Mouse (Mus musculus) midbrain, embryonic 12.5 days (tissue): Measurements from ENCODE around the gene Srp68. TPM values are rescaled to one million over a fixed set of nuclear protein-coding genes. Genes with fewer than 3 reads are reported as not detected.

Experiments used
- ATAC-seq: fragments of 200-750 bp; cut with Nextera tagmentation; 2 replicates; pipeline ENCODE4 v1.8.0; 2017; ENCODE audit warnings: low read depth, moderate TSS enrichment, moderate library complexity; ENCODE audit not compliant: low FRiP score
- H3K27ac ChIP-seq: fragments of 300-500 bp; sonication (generic); replicated peaks from 2 replicates; pipeline ENCODE4 v1.5.1; 2016; ENCODE audit warnings: mild to moderate bottlenecking
- H3K27me3 ChIP-seq: fragments of 300-500 bp; sonication (generic); 2 replicates; pipeline ENCODE4 v1.6.1; 2016; ENCODE audit warnings: mild to moderate bottlenecking
- H3K36me3 ChIP-seq: fragments of 300-500 bp; sonication (generic); 2 replicates; pipeline ENCODE4 v1.6.1; 2016
- H3K4me1 ChIP-seq: fragments of 300-500 bp; sonication (generic); 2 replicates; pipeline ENCODE4 v1.6.1; 2016
- H3K4me2 ChIP-seq: fragments of 300-500 bp; sonication (generic); replicated peaks from 2 replicates; pipeline ENCODE4 v1.6.1; 2016; ENCODE audit warnings: mild to moderate bottlenecking, moderate library complexity
- H3K4me3 ChIP-seq: fragments of 300-500 bp; sonication (generic); 2 replicates; pipeline ENCODE4 v1.5.1; 2016; ENCODE audit warnings: mild to moderate bottlenecking
- H3K9ac ChIP-seq: fragments of 300-500 bp; sonication (generic); replicated peaks from 2 replicates; pipeline ENCODE4 v1.6.1; 2016; ENCODE audit warnings: mild to moderate bottlenecking, moderate library complexity
- H3K9me3 ChIP-seq: fragments of 300-500 bp; sonication (generic); 2 replicates; pipeline ENCODE4 v1.6.1; 2016; ENCODE audit warnings: mild to moderate bottlenecking
- WGBS: fragments of 180-500 bp; shearing (Covaris S2); methylation state at CpG from one replicate; pipeline ENCODE4 v1.1.7; 2016; 5-methylcytosine and 5-hydroxymethylcytosine counted together
- polyA plus RNA-seq: library from polyadenylated mRNA; unstranded; fragments of >200 nt; fragmentation: Nextera tagmentation; extraction: Ambion mirVana; gene quantifications from 2 replicates; pipeline ENCODE4 v1.2.1, GENCODE M21; 2016

Gene Srp68
- polyA plus RNA-seq, 1 experiment from 2014 or later: 84.2 TPM

GRCm38 (mm10) chr11:116197584-116197906 is 76.5 kb downstream of the Srp68 start:
- WGBS: 95% methylated on average over 6 of the region's 6 CpGs
- Histone ChIP-seq H3K4me3 (no peak overlapping the region), H3K9ac (no peak overlapping the region), H3K4me1 (peaks cover 13% of the 10 kb centered on the region), H3K9me3 (no peaks in the 10 kb centered on the region), H3K36me3 (peaks cover 11% of the 10 kb centered on the region; the same call in 1 of the 2 replicates), H3K4me2 (peak overlapping the region; percentile 78), H3K27me3 (no peaks in the 10 kb centered on the region), H3K27ac (no peak overlapping the region)
- ATAC-seq: no peak

- no peak overlapping the region for H3K27ac ChIP-seq
- H3K4me1 ChIP-seq: peaks cover 13% of the 10 kb centered on the region
- no peak overlapping the region for H3K9ac ChIP-seq
- H3K36me3 ChIP-seq: peaks cover 10% of the 10 kb centered on the region; the same call in 1 of the 2 replicates
- no peak for ATAC-seq
- no peak overlapping the region for H3K4me3 ChIP-seq
- H3K4me2 ChIP-seq: peak overlapping the region; percentile 78
- no peaks in the 10 kb centered on the region for H3K9me3 ChIP-seq
- 94% methylated on average over 18 of the region's 18 CpGs for WGBS
- no peaks in the 10 kb centered on the region for H3K27me3 ChIP-seq
Observed at GRCm38 (mm10) chr11:116196866-116197583, 77.0 kb downstream of the Srp68 start.

- no peak overlapping the region for H3K4me3 ChIP-seq
- peaks cover 10% of the 10 kb centered on the region; the same call in 1 of the 2 replicates for H3K36me3 ChIP-seq
- WGBS: 89% methylated on average over 3 of the region's 3 CpGs
- no peak for ATAC-seq
- H3K9ac ChIP-seq: no peak overlapping the region
- H3K27ac ChIP-seq: no peak overlapping the region
- H3K4me1 ChIP-seq: peaks cover 13% of the 10 kb centered on the region
- no peak overlapping the region for H3K4me2 ChIP-seq
- H3K9me3 ChIP-seq: no peaks in the 10 kb centered on the region
- H3K27me3 ChIP-seq: no peaks in the 10 kb centered on the region
Observed at GRCm38 (mm10) chr11:116196336-116196735, 77.7 kb downstream of the Srp68 start.

GRCm38 (mm10) chr11:116195252-116195651 is 78.8 kb downstream of the Srp68 start:
- Histone ChIP-seq H3K27me3 (no peaks in the 10 kb centered on the region), H3K4me3 (no peak overlapping the region), H3K4me2 (no peak overlapping the region), H3K27ac (no peak overlapping the region), H3K4me1 (peaks cover 13% of the 10 kb centered on the region), H3K9ac (no peak overlapping the region), H3K9me3 (no peaks in the 10 kb centered on the region), H3K36me3 (peaks cover 15% of the 10 kb centered on the region; the same call in 1 of the 2 replicates)
- no peak for ATAC-seq
- 82% methylated on average over 5 of the region's 5 CpGs for WGBS

Other genes with a start within 250 kb of the Srp68 start
- 2,249 and 2,254 TPM in 2 replicates for gene H3f3b, start 246.3 kb downstream of the Srp68 start, polyA plus RNA-seq
- 50.3 and 51.5 TPM in 2 replicates for gene Unk, start 243.9 kb downstream of the Srp68 start, polyA plus RNA-seq
- 0.92 and 1.3 TPM in 2 replicates for gene Unc13d, start 196.3 kb downstream of the Srp68 start, polyA plus RNA-seq
- 92.4 and 102 TPM in 2 replicates for gene Wbp2, start 187.2 kb downstream of the Srp68 start, polyA plus RNA-seq
- 4.0 and 4.7 TPM in 2 replicates for gene Trim47, start 147.0 kb downstream of the Srp68 start, polyA plus RNA-seq
- 1.3 and 1.7 TPM in 2 replicates for gene Trim65, start 143.1 kb downstream of the Srp68 start, polyA plus RNA-seq
- 82.3 and 84.4 TPM in 2 replicates for gene Mrpl38, start 135.3 kb downstream of the Srp68 start, polyA plus RNA-seq
- gene Fbf1, start 106.1 kb downstream of the Srp68 start, polyA plus RNA-seq: 80.2 and 85.9 TPM in 2 replicates
- 50.4 and 60.0 TPM in 2 replicates for gene Ten1, start 75.4 kb downstream of the Srp68 start, polyA plus RNA-seq
- gene Acox1, start 75.2 kb downstream of the Srp68 start, polyA plus RNA-seq: 37.9 and 42.6 TPM in 2 replicates
- gene Evpl, start 36.1 kb downstream of the Srp68 start, polyA plus RNA-seq: 0.75 and 1.1 TPM in 2 replicates
- 0.21 and 0.24 TPM in 2 replicates for gene Galr2, start 6.7 kb upstream of the Srp68 start, polyA plus RNA-seq
- gene Exoc7, start 33.0 kb upstream of the Srp68 start, polyA plus RNA-seq: 83.4 and 83.5 TPM in 2 replicates
- gene Foxj1, start 61.2 kb upstream of the Srp68 start, polyA plus RNA-seq: 9.8 and 10.5 TPM in 2 replicates
- 35.7 and 37.8 TPM in 2 replicates for gene Rnf157, start 138.8 kb upstream of the Srp68 start, polyA plus RNA-seq
- gene Ubald2, start 159.9 kb upstream of the Srp68 start, polyA plus RNA-seq: 47.7 and 52.5 TPM in 2 replicates
- not detected in 2 replicates for gene Qrich2, start 192.0 kb upstream of the Srp68 start, polyA plus RNA-seq
- gene Prpsap1, start 220.0 kb upstream of the Srp68 start, polyA plus RNA-seq: 175 and 183 TPM in 2 replicates